Mouse (Mus musculus) spleen, postnatal 0 days (tissue): ENCODE results near the gene Akr1e1. TPM values are rescaled to one million over a fixed set of nuclear protein-coding genes. Genes with fewer than 3 reads are reported as not detected.

Experiments
- polyA plus RNA-seq: library from polyadenylated mRNA; unstranded; fragments of >200 nt; fragmentation: Nextera tagmentation; extraction: Ambion mirVana; gene quantifications from 2 replicates; pipeline ENCODE4 v1.2.1, GENCODE M21; 2015

The Akr1e1 gene
- polyA plus RNA-seq: 13.4 and 14.2 TPM in 2 replicates

GRCm38 (mm10) chr13:4608961-4609409 lies at the start of gene Akr1e1:
Akr1e1 (minus strand) TSS chr13:4609174.

GRCm38 (mm10) chr13:4573871-4574270 lies 35.1 kb downstream of the Akr1e1 start, which contains the start of gene Akr1c21:
Akr1c21 (plus strand) TSS chr13:4574075.

Other genes with a start within 250 kb of the Akr1e1 start
- gene Akr1c6, start 174.9 kb downstream of the Akr1e1 start, polyA plus RNA-seq: not detected in 2 replicates
- gene Akr1c20, start 85.8 kb downstream of the Akr1e1 start, polyA plus RNA-seq: not detected in 2 replicates
- 0.13 TPM in 1 of 2 replicates, not detected in the other for gene Akr1c21, start 35.1 kb downstream of the Akr1e1 start, polyA plus RNA-seq